Mouse (Mus musculus) thymus, adult 2 months (tissue): ENCODE measurements around the gene Abhd16a.

ENCODE experiments used
- CTCF ChIP-seq: fragments of 200-500 bp; IDR thresholded peaks from 2 replicates; pipeline ENCODE4 v1.5.1; 2012; ENCODE audit warnings: mild to moderate bottlenecking, control low read depth, low read length, moderate library complexity, borderline replicate concordance; ENCODE audit not compliant: control insufficient read depth, poor library complexity, insufficient read depth; ENCODE audit errors: extremely low read depth
- POLR2A ChIP-seq: fragments of 200-500 bp; IDR thresholded peaks from 2 replicates; pipeline ENCODE4 v1.6.1; 2012; ENCODE audit warnings: mild to moderate bottlenecking, low read length, control low read depth, moderate library complexity; ENCODE audit not compliant: control insufficient read depth, poor library complexity, insufficient read depth; ENCODE audit errors: extremely low read depth

GRCm38 (mm10) chr17:35103221-35103690, 14.2 kb downstream of the Abhd16a start:
- TF ChIP-seq CTCF: no peak
- no peak for TF ChIP-seq POLR2A
